Mouse (Mus musculus): ENCODE data around the gene Cacna1e. TPM values are rescaled to one million over a fixed set of nuclear protein-coding genes. Genes with fewer than 3 reads are reported as not detected.

Cacna1e gene
- polyA plus RNA-seq, 2 experiments: 0.02 to 0.03 TPM

- H3K36me3 ChIP-seq (replicated peaks; ENCODE audit: control insufficient read depth, insufficient read depth, low read depth): no peaks in the 10 kb centered on the region
- DNase-seq (ENCODE audit: low read depth in 3 of 3, low spot score in 3 of 3) (no peak), ATAC-seq (ENCODE audit: insufficient read depth) (no peak)
- no peak overlapping the region for H3K4me3 ChIP-seq (ENCODE audit: insufficient read depth in 1 of 2, low read depth in 2 of 2, low read length in 2 of 2)
- no peak overlapping the region for H3K9ac ChIP-seq (replicated peaks)
- H3K4me1 ChIP-seq (replicated peaks; ENCODE audit: control insufficient read depth in 2 of 2, insufficient read depth in 2 of 2, low read length in 1 of 2): no peaks in the 10 kb centered on the region
- no peaks in the 10 kb centered on the region for H3K27me3 ChIP-seq (ENCODE audit: control insufficient read depth, insufficient read depth, low read length)
- no peak overlapping the region for H3K4me2 ChIP-seq (ENCODE audit: low read depth)
- TF ChIP-seq CTCF (IDR thresholded peaks at IDR 0.05; ENCODE audit: low read depth) (no peak), EP300 (IDR thresholded peaks at IDR 0.05; ENCODE audit: low read depth) (no peak)
- no peaks in the 10 kb centered on the region for H3K9me3 ChIP-seq (ENCODE audit: control insufficient read depth, low read length)
- 48% methylated on average over 3 of the region's 3 CpGs for WGBS (ENCODE audit: insufficient replicate concordance)
- H3K27ac ChIP-seq: no peak overlapping the region
Measured at GRCm38 (mm10) chr1:154500187-154500866, 384.0 kb downstream of the Cacna1e start.

- DNase-seq (ENCODE audit: low read depth in 3 of 3, low spot score in 3 of 3) (no peak), ATAC-seq (ENCODE audit: insufficient read depth) (no peak)
- H3K4me3 ChIP-seq (ENCODE audit: insufficient read depth in 1 of 2, low read depth in 2 of 2, low read length in 2 of 2): no peak overlapping the region
- H3K36me3 ChIP-seq (replicated peaks; ENCODE audit: control insufficient read depth, insufficient read depth, low read depth): no peaks in the 10 kb centered on the region
- no peaks in the 10 kb centered on the region for H3K27me3 ChIP-seq (ENCODE audit: control insufficient read depth, insufficient read depth, low read length)
- H3K27ac ChIP-seq: no peak overlapping the region
- H3K4me1 ChIP-seq (replicated peaks; ENCODE audit: control insufficient read depth in 2 of 2, insufficient read depth in 2 of 2, low read length in 1 of 2): no peaks in the 10 kb centered on the region
- H3K9me3 ChIP-seq (ENCODE audit: control insufficient read depth, low read length): no peaks in the 10 kb centered on the region
- H3K4me2 ChIP-seq (ENCODE audit: low read depth): no peak overlapping the region
- H3K9ac ChIP-seq (replicated peaks): no peak overlapping the region
- TF ChIP-seq CTCF (IDR thresholded peaks at IDR 0.05; ENCODE audit: low read depth) (no peak), EP300 (IDR thresholded peaks at IDR 0.05; ENCODE audit: low read depth) (no peak)
- 44% methylated on average over 4 of the region's 4 CpGs for WGBS (ENCODE audit: insufficient replicate concordance)
Measured at GRCm38 (mm10) chr1:154498821-154499220, 385.5 kb downstream of the Cacna1e start.

- H3K4me3 ChIP-seq (ENCODE audit: insufficient read depth in 1 of 2, low read depth in 2 of 2, low read length in 2 of 2): no peak overlapping the region
- H3K36me3 ChIP-seq (replicated peaks; ENCODE audit: control insufficient read depth, insufficient read depth, low read depth): no peaks in the 10 kb centered on the region
- ATAC-seq (ENCODE audit: insufficient read depth) (no peak), DNase-seq (ENCODE audit: low read depth in 3 of 3, low spot score in 3 of 3) (no peak)
- TF ChIP-seq EP300 (IDR thresholded peaks at IDR 0.05; ENCODE audit: low read depth) (no peak), CTCF (IDR thresholded peaks at IDR 0.05; ENCODE audit: low read depth) (no peak)
- 46% methylated on average over 6 of the region's 6 CpGs for WGBS (ENCODE audit: insufficient replicate concordance)
- no peaks in the 10 kb centered on the region for H3K9me3 ChIP-seq (ENCODE audit: control insufficient read depth, low read length)
- no peak overlapping the region for H3K4me2 ChIP-seq (ENCODE audit: low read depth)
- H3K27ac ChIP-seq: no peak overlapping the region
- no peak overlapping the region for H3K9ac ChIP-seq (replicated peaks)
- no peaks in the 10 kb centered on the region for H3K27me3 ChIP-seq (ENCODE audit: control insufficient read depth, insufficient read depth, low read length)
- no peaks in the 10 kb centered on the region for H3K4me1 ChIP-seq (replicated peaks; ENCODE audit: control insufficient read depth in 2 of 2, insufficient read depth in 2 of 2, low read length in 1 of 2)
Measured at GRCm38 (mm10) chr1:154491071-154491470, 393.2 kb downstream of the Cacna1e start.

GRCm38 (mm10) chr1:154476671-154477070 is 407.6 kb downstream of the Cacna1e start:
- no peak for ATAC-seq (ENCODE audit: insufficient read depth)
- DNase-seq (ENCODE audit: low read depth in 3 of 3, low spot score in 3 of 3): no peak
- WGBS (ENCODE audit: insufficient replicate concordance): 47% methylated on average over 2 of the region's 2 CpGs

GRCm38 (mm10) chr1:154475706-154476105 is 408.6 kb downstream of the Cacna1e start:
- WGBS (ENCODE audit: insufficient replicate concordance): 72% methylated on average over 2 of the region's 2 CpGs
- no peak overlapping the region for H3K9ac ChIP-seq (replicated peaks)
- no peak overlapping the region for H3K27ac ChIP-seq

More at GRCm38 (mm10) chr1:154476671-154477070, 407.6 kb downstream of the Cacna1e start:
- no peak overlapping the region for H3K27ac ChIP-seq
- TF ChIP-seq EP300 (IDR thresholded peaks at IDR 0.05; ENCODE audit: low read depth): no peak
- TF ChIP-seq CTCF (IDR thresholded peaks at IDR 0.05; ENCODE audit: low read depth): no peak
- H3K9me3 ChIP-seq (ENCODE audit: control insufficient read depth, low read length): no peaks in the 10 kb centered on the region
- H3K4me1 ChIP-seq (replicated peaks; ENCODE audit: control insufficient read depth in 2 of 2, insufficient read depth in 2 of 2, low read length in 1 of 2): no peaks in the 10 kb centered on the region
- H3K4me2 ChIP-seq (ENCODE audit: low read depth): no peak overlapping the region
- H3K36me3 ChIP-seq (replicated peaks; ENCODE audit: control insufficient read depth, insufficient read depth, low read depth): no peaks in the 10 kb centered on the region
- no peak overlapping the region for H3K9ac ChIP-seq (replicated peaks)
- H3K4me3 ChIP-seq (ENCODE audit: insufficient read depth in 1 of 2, low read depth in 2 of 2, low read length in 2 of 2): no peak overlapping the region
- H3K27me3 ChIP-seq (ENCODE audit: control insufficient read depth, insufficient read depth, low read length): no peaks in the 10 kb centered on the region

More at GRCm38 (mm10) chr1:154475706-154476105, 408.6 kb downstream of the Cacna1e start:
- no peaks in the 10 kb centered on the region for H3K4me1 ChIP-seq (replicated peaks; ENCODE audit: control insufficient read depth in 2 of 2, insufficient read depth in 2 of 2, low read length in 1 of 2)
- no peaks in the 10 kb centered on the region for H3K9me3 ChIP-seq (ENCODE audit: control insufficient read depth, low read length)
- ATAC-seq (ENCODE audit: insufficient read depth) (no peak), DNase-seq (ENCODE audit: low read depth in 3 of 3, low spot score in 3 of 3) (no peak)
- H3K4me2 ChIP-seq (ENCODE audit: low read depth): no peak overlapping the region
- no peaks in the 10 kb centered on the region for H3K27me3 ChIP-seq (ENCODE audit: control insufficient read depth, insufficient read depth, low read length)
- TF ChIP-seq EP300 (IDR thresholded peaks at IDR 0.05; ENCODE audit: low read depth) (no peak), CTCF (IDR thresholded peaks at IDR 0.05; ENCODE audit: low read depth) (no peak)
- H3K4me3 ChIP-seq (ENCODE audit: insufficient read depth in 1 of 2, low read depth in 2 of 2, low read length in 2 of 2): no peak overlapping the region
- H3K36me3 ChIP-seq (replicated peaks; ENCODE audit: control insufficient read depth, insufficient read depth, low read depth): no peaks in the 10 kb centered on the region

All from liver, embryonic 14.5 days (tissue).